In genomic region chr7:117566115-117566514, GRCm38 (mm10) we compare ENCODE assay signal across 10 mouse cellular contexts.
A peak's percentile ranks its signal among the peaks of the same experiment; 100 is the strongest.
DNase-seq lines count a peak whose midpoint lies in the region; ATAC-seq and TF ChIP-seq lines count a peak whose summit lies in the region.
"Had no signal": no experiment of that assay in that cellular context is flagged by ENCODE, and none has a peak within 500 bp of the region (broad histone marks: within the 10 kb centered on the region; RNA-seq: fewer than 3 reads in every experiment).

No protein-coding gene starts in this region.

- H3K9me3 ChIP-seq in kidney, embryonic 15.5 days (replicated peaks) = no peaks in the 10 kb centered on the region
- H3K9me3 ChIP-seq: liver, embryonic 15.5 days had no signal

- no peak for TF ChIP-seq POLR2A in kidney, adult 2 months (IDR thresholded peaks at IDR 0.05; ENCODE audit: low read depth, low read length)

- H3K4me1 ChIP-seq in kidney, adult 2 months (ENCODE audit: control insufficient read depth, insufficient read depth, low read length) = peaks cover 3% of the 10 kb centered on the region
- H3K4me1 ChIP-seq in kidney, embryonic 15.5 days = 0 out of 2 replicates have a peak, but pooled peaks cover 3% of the 10 kb centered on the region
- H3K4me1 ChIP-seq: liver, embryonic 15.5 days had no signal

- TF ChIP-seq CTCF in kidney, adult 2 months (conservative IDR thresholded peaks at IDR 0.05; ENCODE audit: insufficient read depth, insufficient read length, low read depth, low read length) = peak; percentile 25; the same call in 1 of the 2 replicates

- no peak for DNase-seq in kidney, adult 2 months
- DNase-seq in spleen, postnatal 36 days (ENCODE audit: low spot score in 2 of 2) = peak; percentile 37 to 43
- no peak for DNase-seq in spleen, adult 12 weeks (ENCODE audit: low spot score)
- DNase-seq in thymus, postnatal 25 days = peak; percentile 24
- DNase-seq in kidney, adult 8-10 months = no peak
- DNase-seq in left cerebral cortex, postnatal 4 days = no peak
- DNase-seq: heart, postnatal 4 days had no signal

- H3K36me3 ChIP-seq in kidney, adult 2 months (ENCODE audit: control insufficient read depth, insufficient read depth, low read length) = no peaks in the 10 kb centered on the region
- no peaks in the 10 kb centered on the region for H3K36me3 ChIP-seq in kidney, embryonic 15.5 days
- H3K36me3 ChIP-seq: liver, embryonic 15.5 days had no signal

- no peak overlapping the region for H3K4me2 ChIP-seq in kidney, embryonic 15.5 days
- H3K4me2 ChIP-seq: liver, embryonic 15.5 days had no signal

- no peak overlapping the region for H3K27ac ChIP-seq in kidney, adult 2 months (ENCODE audit: insufficient read depth, low read depth, low read length)
- no peak overlapping the region for H3K27ac ChIP-seq in kidney, embryonic 15.5 days
- H3K27ac ChIP-seq: liver, embryonic 15.5 days had no signal

- intact Hi-C loops in left cerebral cortex, postnatal 4 days (cut with DNase I) = no loop called here

- 76% methylated on average over 2 of the region's 2 CpGs for WGBS in kidney, adult 2 months
- 78% methylated on average over 2 of the region's 2 CpGs for whole genome bisulfite sequencing in kidney, embryonic 15.5 days

- no peak for ATAC-seq in kidney, embryonic 15.5 days (replicated peaks; ENCODE audit: low FRiP score)
- ATAC-seq in common myeloid progenitor, adult 5-6 weeks (replicated peaks; ENCODE audit: low read depth, poor library complexity, severe bottlenecking) = peak; percentile 78

- H3K9ac ChIP-seq in kidney, embryonic 15.5 days = no peak overlapping the region
- H3K9ac ChIP-seq: liver, embryonic 15.5 days had no signal

- H3K4me3 ChIP-seq in kidney, adult 2 months (ENCODE audit: insufficient read depth, low read depth, low read length) = no peak overlapping the region
- H3K4me3 ChIP-seq in kidney, embryonic 15.5 days (replicated peaks) = no peak overlapping the region
- H3K4me3 ChIP-seq: liver, embryonic 15.5 days had no signal

- no peaks in the 10 kb centered on the region for H3K27me3 ChIP-seq in kidney, adult 2 months (replicated peaks; ENCODE audit: control insufficient read depth, insufficient read depth, low read length)
- no peaks in the 10 kb centered on the region for H3K27me3 ChIP-seq in kidney, embryonic 15.5 days
- H3K27me3 ChIP-seq: liver, embryonic 15.5 days had no signal

Comparison
In these comparisons a context has a peak if more than half of its experiments do, and no peak if none do; other contexts are left out.
1. DNase-seq: peak in spleen, postnatal 36 days (2 of 2) and thymus, postnatal 25 days (single experiment); none in kidney, adult 2 months (single experiment), spleen, adult 12 weeks (single experiment), kidney, adult 8-10 months (0 of 2) and left cerebral cortex, postnatal 4 days (single experiment).